Mouse (Mus musculus) hindbrain, embryonic 12.5 days (tissue): ENCODE data around the gene Prdm5. TPM values are rescaled to one million over a fixed set of nuclear protein-coding genes. Genes with fewer than 3 reads are reported as not detected.
A peak's percentile ranks its signal among the peaks of the same experiment; 100 is the strongest.

Source experiments
- ATAC-seq: fragments of 200-750 bp; cut with Nextera tagmentation; 2 replicates; pipeline ENCODE4 v1.8.0; 2017; ENCODE audit warnings: moderate TSS enrichment; ENCODE audit not compliant: low FRiP score
- H3K27ac ChIP-seq: fragments of 300-500 bp; sonication (generic); 2 replicates; pipeline ENCODE4 v1.5.1; 2016; ENCODE audit warnings: mild to moderate bottlenecking
- H3K27me3 ChIP-seq: fragments of 300-500 bp; sonication (generic); 2 replicates; pipeline ENCODE4 v1.6.1; 2016; ENCODE audit warnings: mild to moderate bottlenecking
- H3K36me3 ChIP-seq: fragments of 300-500 bp; sonication (generic); 2 replicates; pipeline ENCODE4 v1.6.1; 2016; ENCODE audit warnings: mild to moderate bottlenecking
- H3K4me1 ChIP-seq: fragments of 300-500 bp; sonication (generic); 2 replicates; pipeline ENCODE4 v1.6.1; 2016
- H3K4me2 ChIP-seq: fragments of 300-500 bp; sonication (generic); replicated peaks from 2 replicates; pipeline ENCODE4 v1.6.1; 2016; ENCODE audit warnings: mild to moderate bottlenecking
- H3K4me3 ChIP-seq: fragments of 300-500 bp; sonication (generic); 2 replicates; pipeline ENCODE4 v1.5.1; 2016; ENCODE audit warnings: mild to moderate bottlenecking
- H3K9ac ChIP-seq: fragments of 300-500 bp; sonication (generic); 2 replicates; pipeline ENCODE4 v1.6.1; 2016; ENCODE audit warnings: mild to moderate bottlenecking, moderate library complexity
- H3K9me3 ChIP-seq: fragments of 300-500 bp; sonication (generic); replicated peaks from 2 replicates; pipeline ENCODE4 v1.6.1; 2016; ENCODE audit warnings: mild to moderate bottlenecking
- WGBS: fragments of 180-500 bp; shearing (Covaris S2); methylation state at CpG from one replicate; pipeline ENCODE4 v1.1.7; 2016; 5-methylcytosine and 5-hydroxymethylcytosine counted together
- polyA plus RNA-seq: library from polyadenylated mRNA; unstranded; fragments of >200 nt; fragmentation: Nextera tagmentation; extraction: Ambion mirVana; gene quantifications from 2 replicates; pipeline ENCODE4 v1.2.1, GENCODE M21; 2016

Gene Prdm5
- polyA plus RNA-seq = 14.2 and 15.4 TPM in 2 replicates

- Histone ChIP-seq H3K4me3 (peak within 1 kb of the TSS; percentile 64), H3K9me3 (no peaks in the 10 kb centered on the region), H3K27ac (peak within 1 kb of the TSS; percentile 55), H3K4me2 (peak within 1 kb of the TSS; percentile 91), H3K4me1 (peaks cover 11% of the 10 kb centered on the region), H3K36me3 (no peaks in the 10 kb centered on the region), H3K9ac (peak within 1 kb of the TSS; percentile 79), H3K27me3 (no peaks in the 10 kb centered on the region)
- 4% methylated on average over 46 of the region's 56 CpGs for WGBS
- peak; percentile 96 for ATAC-seq
Measured at GRCm38 (mm10) chr6:65778861-65779688, at the start of gene Prdm5. Gene Prdm5 (plus strand): TSS chr6:65778988.

- 54% methylated on average over 6 of the region's 8 CpGs for WGBS
Measured at GRCm38 (mm10) chr6:65739442-65739841, 39.3 kb upstream of the Prdm5 start.

GRCm38 (mm10) chr6:65743144-65743870 lies 35.5 kb upstream of the Prdm5 start:
- 15% methylated on average over 1 of the region's 1 CpGs for WGBS
- Histone ChIP-seq H3K36me3 (no peaks in the 10 kb centered on the region), H3K4me2 (no peak overlapping the region), H3K4me1 (no peaks in the 10 kb centered on the region), H3K27ac (no peak overlapping the region; the same call in 1 of the 2 replicates), H3K27me3 (no peaks in the 10 kb centered on the region), H3K4me3 (no peak overlapping the region), H3K9me3 (peaks cover 4% of the 10 kb centered on the region; the same call in 1 of the 2 replicates), H3K9ac (no peak overlapping the region)
- ATAC-seq = peak; percentile 84

More at GRCm38 (mm10) chr6:65739442-65739841, 39.3 kb upstream of the Prdm5 start:
- Histone ChIP-seq H3K9me3 (no peaks in the 10 kb centered on the region), H3K36me3 (no peaks in the 10 kb centered on the region), H3K27ac (no peak overlapping the region), H3K9ac (no peak overlapping the region), H3K4me3 (no peak overlapping the region), H3K4me1 (no peaks in the 10 kb centered on the region), H3K27me3 (no peaks in the 10 kb centered on the region), H3K4me2 (no peak overlapping the region)
- ATAC-seq = peak; percentile 69

GRCm38 (mm10) chr6:65743871-65744202 lies 35.0 kb upstream of the Prdm5 start:
- Histone ChIP-seq H3K9me3 (peaks cover 4% of the 10 kb centered on the region; the same call in 1 of the 2 replicates), H3K36me3 (no peaks in the 10 kb centered on the region), H3K4me2 (no peak overlapping the region), H3K4me3 (no peak overlapping the region), H3K4me1 (no peaks in the 10 kb centered on the region), H3K27ac (no peak overlapping the region), H3K27me3 (no peaks in the 10 kb centered on the region), H3K9ac (no peak overlapping the region)
- ATAC-seq = peak; percentile 35; the same call in 1 of the 2 replicates

GRCm38 (mm10) chr6:65758214-65758613 lies 20.6 kb upstream of the Prdm5 start:
- Histone ChIP-seq H3K27me3 (no peaks in the 10 kb centered on the region), H3K9ac (no peak overlapping the region), H3K4me1 (no peaks in the 10 kb centered on the region), H3K36me3 (no peaks in the 10 kb centered on the region), H3K4me3 (no peak overlapping the region), H3K27ac (no peak overlapping the region), H3K4me2 (no peak overlapping the region), H3K9me3 (no peaks in the 10 kb centered on the region)
- ATAC-seq = no peak
- 46% methylated on average over 7 of the region's 7 CpGs for WGBS

GRCm38 (mm10) chr6:65759174-65759573 lies 19.6 kb upstream of the Prdm5 start:
- H3K27me3 ChIP-seq = no peaks in the 10 kb centered on the region
- no peak overlapping the region for H3K4me2 ChIP-seq
- H3K36me3 ChIP-seq = no peaks in the 10 kb centered on the region
- H3K9me3 ChIP-seq = no peaks in the 10 kb centered on the region
- H3K27ac ChIP-seq = no peak overlapping the region
- H3K9ac ChIP-seq = no peak overlapping the region
- no peaks in the 10 kb centered on the region for H3K4me1 ChIP-seq
- H3K4me3 ChIP-seq = no peak overlapping the region
- WGBS = 74% methylated on average over 5 of the region's 5 CpGs
- no peak for ATAC-seq

- Histone ChIP-seq H3K9ac (no peak overlapping the region), H3K27me3 (no peaks in the 10 kb centered on the region), H3K27ac (no peak overlapping the region), H3K4me2 (no peak overlapping the region), H3K4me3 (no peak overlapping the region), H3K36me3 (no peaks in the 10 kb centered on the region), H3K9me3 (no peaks in the 10 kb centered on the region), H3K4me1 (peaks cover 2% of the 10 kb centered on the region; the same call in 1 of the 2 replicates)
- no peak for ATAC-seq
- WGBS = 92% methylated on average over 3 of the region's 3 CpGs
Measured at GRCm38 (mm10) chr6:65760073-65760472, 18.7 kb upstream of the Prdm5 start.

GRCm38 (mm10) chr6:65764459-65764858 lies 14.3 kb upstream of the Prdm5 start:
- ATAC-seq = no peak
- no peaks in the 10 kb centered on the region for H3K9me3 ChIP-seq
- no peak overlapping the region for H3K9ac ChIP-seq
- H3K4me3 ChIP-seq = no peak overlapping the region
- H3K4me1 ChIP-seq = peaks cover 4% of the 10 kb centered on the region; the same call in 1 of the 2 replicates
- H3K4me2 ChIP-seq = no peak overlapping the region
- H3K27ac ChIP-seq = no peak overlapping the region
- H3K27me3 ChIP-seq = no peaks in the 10 kb centered on the region
- WGBS = 86% methylated on average over 2 of the region's 2 CpGs
- H3K36me3 ChIP-seq = no peaks in the 10 kb centered on the region

- Histone ChIP-seq H3K4me3 (no peak overlapping the region), H3K36me3 (no peaks in the 10 kb centered on the region), H3K27me3 (no peaks in the 10 kb centered on the region), H3K27ac (0 out of 2 replicates have a peak overlapping the region, but pooled peaks have one; percentile 23), H3K9me3 (no peaks in the 10 kb centered on the region), H3K4me1 (peaks cover 4% of the 10 kb centered on the region; the same call in 1 of the 2 replicates), H3K9ac (no peak overlapping the region), H3K4me2 (peak overlapping the region; percentile 30)
- peak; percentile 73; the same call in 1 of the 2 replicates for ATAC-seq
- 10% methylated on average over 8 of the region's 8 CpGs for WGBS
Measured at GRCm38 (mm10) chr6:65765057-65765456, 13.7 kb upstream of the Prdm5 start.

GRCm38 (mm10) chr6:65765752-65766397 lies 12.9 kb upstream of the Prdm5 start:
- Histone ChIP-seq H3K4me1 (peaks cover 4% of the 10 kb centered on the region; the same call in 1 of the 2 replicates), H3K9me3 (no peaks in the 10 kb centered on the region), H3K27ac (no peak overlapping the region), H3K27me3 (no peaks in the 10 kb centered on the region), H3K4me2 (no peak overlapping the region), H3K36me3 (no peaks in the 10 kb centered on the region), H3K9ac (no peak overlapping the region), H3K4me3 (no peak overlapping the region)
- WGBS = 83% methylated on average over 13 of the region's 13 CpGs
- no peak for ATAC-seq

- Histone ChIP-seq H3K9ac (no peak overlapping the region), H3K4me1 (peaks cover 4% of the 10 kb centered on the region; the same call in 1 of the 2 replicates), H3K4me3 (no peak overlapping the region), H3K27ac (no peak overlapping the region), H3K9me3 (no peaks in the 10 kb centered on the region), H3K36me3 (no peaks in the 10 kb centered on the region), H3K27me3 (no peaks in the 10 kb centered on the region), H3K4me2 (no peak overlapping the region)
- ATAC-seq = no peak
- WGBS = 85% methylated on average over 5 of the region's 5 CpGs
Measured at GRCm38 (mm10) chr6:65767911-65768310, 10.9 kb upstream of the Prdm5 start.

- Histone ChIP-seq H3K9me3 (no peaks in the 10 kb centered on the region), H3K4me3 (no peak overlapping the region), H3K4me2 (no peak overlapping the region), H3K4me1 (peaks cover 2% of the 10 kb centered on the region), H3K27ac (no peak overlapping the region), H3K36me3 (no peaks in the 10 kb centered on the region), H3K27me3 (no peaks in the 10 kb centered on the region), H3K9ac (no peak overlapping the region)
- no peak for ATAC-seq
- 94% methylated on average over 4 of the region's 4 CpGs for WGBS
Measured at GRCm38 (mm10) chr6:65773566-65773965, 5.2 kb upstream of the Prdm5 start.
